Mouse (Mus musculus): ENCODE data around the gene Zfc3h1.

DNA sequence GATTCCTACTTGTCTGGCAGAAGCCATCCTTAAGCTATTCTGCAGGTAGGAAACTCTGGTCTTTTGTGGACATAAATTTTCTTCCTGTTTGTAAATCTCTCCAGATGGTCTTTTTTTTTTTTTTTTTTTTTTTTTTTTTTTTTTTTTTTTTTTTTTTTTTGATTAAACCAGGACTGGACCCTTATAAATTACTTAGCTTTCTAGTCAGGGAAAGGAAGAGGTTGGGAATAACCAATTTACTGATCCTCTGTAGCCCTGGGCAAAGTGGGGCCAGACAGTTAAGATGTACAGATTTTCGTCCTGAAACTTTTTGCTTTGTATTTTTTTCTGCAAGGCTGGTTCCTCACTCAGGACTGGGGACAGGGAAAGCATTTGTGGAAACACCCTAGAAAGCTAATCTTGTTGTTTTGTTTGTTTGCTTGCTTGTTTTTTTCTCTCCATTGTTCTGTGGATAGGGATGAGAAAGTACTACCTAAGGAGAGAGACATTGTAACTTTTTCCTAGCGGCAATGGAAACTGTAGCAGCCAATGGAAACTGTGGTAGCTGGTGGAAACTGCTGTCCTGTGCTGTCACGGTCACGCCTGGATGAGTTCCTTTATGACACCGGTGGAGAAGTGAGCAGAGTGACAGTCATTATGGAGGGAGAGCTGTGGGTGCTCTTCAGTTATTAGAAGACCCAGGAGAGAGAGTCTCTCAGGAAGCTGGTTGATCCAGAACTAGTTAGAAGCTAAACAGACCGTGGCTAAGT, 88.6 kb downstream of the Zfc3h1 start:
- no peak for TF ChIP-seq POLR2A (IDR thresholded peaks at IDR 0.05; ENCODE audit: control insufficient read depth, extremely low read depth, insufficient read depth, low read length, poor library complexity)
- no peak for TF ChIP-seq CTCF (IDR thresholded peaks at IDR 0.05; ENCODE audit: borderline replicate concordance, control insufficient read depth, extremely low read depth, insufficient read depth, low read length, poor library complexity)
